ENCODE assay signal across 7 mouse cellular contexts in genomic region chr3:108880544-108881507, GRCm38 (mm10). TPM values are rescaled to one million over a fixed set of nuclear protein-coding genes. Genes with fewer than 3 reads are reported as not detected.
A peak's percentile ranks its signal among the peaks of the same experiment; 100 is the strongest.
DNase-seq lines count a peak whose midpoint lies in the region; ATAC-seq and TF ChIP-seq lines count a peak whose summit lies in the region.

No protein-coding gene starts in this region.

- H3K36me3 ChIP-seq in testis, adult 2 months (ENCODE audit: control insufficient read depth, insufficient read depth, low read length) = no peaks in the 10 kb centered on the region
- H3K36me3 ChIP-seq in stomach, embryonic 16.5 days (ENCODE audit: control insufficient read depth, insufficient read depth, low read length) = no peaks in the 10 kb centered on the region

- 0 out of 2 replicates have a peak overlapping the region, but pooled peaks have one; percentile 5 for H3K27ac ChIP-seq in testis, adult 2 months (ENCODE audit: control insufficient read depth, insufficient read depth, low read depth, low read length)
- peak overlapping the region; percentile 71; the same call in 1 of the 2 replicates for H3K27ac ChIP-seq in cortical plate, adult 2 months (ENCODE audit: insufficient read depth, low read length)
- H3K27ac ChIP-seq in stomach, embryonic 16.5 days (ENCODE audit: low read length) = peak overlapping the region; percentile 76

- H3K4me3 ChIP-seq in testis, adult 2 months (ENCODE audit: control insufficient read depth, low read depth, low read length) = peak overlapping the region; percentile 40
- H3K4me3 ChIP-seq in cortical plate, adult 2 months (ENCODE audit: insufficient read depth, low read length) = no peak overlapping the region
- no peak overlapping the region for H3K4me3 ChIP-seq in stomach, embryonic 16.5 days (replicated peaks; ENCODE audit: low read length)

- TF ChIP-seq POLR2A in testis, adult 2 months (IDR thresholded peaks at IDR 0.05; ENCODE audit: control insufficient read depth, low read depth, low read length) = no peak
- no peak for TF ChIP-seq POLR2A in cortical plate, adult 2 months (IDR thresholded peaks at IDR 0.05; ENCODE audit: extremely low read depth, insufficient read depth, low read length)

- peak overlapping the region; percentile 44 for H3K9ac ChIP-seq in stomach, embryonic 16.5 days (ENCODE audit: low read length)

- WGBS in stomach, embryonic 16.5 days = 35% methylated on average over 28 of the region's 28 CpGs

- H3K27me3 ChIP-seq in testis, adult 2 months (ENCODE audit: control insufficient read depth, insufficient read depth, low read length) = no peaks in the 10 kb centered on the region
- no peaks in the 10 kb centered on the region for H3K27me3 ChIP-seq in stomach, embryonic 16.5 days (ENCODE audit: control insufficient read depth, insufficient read depth, low read length)

- ATAC-seq in stomach, embryonic 16.5 days (ENCODE audit: insufficient read depth, low FRiP score) = peak; percentile 82; the same call in 1 of the 2 replicates

- H3K4me1 ChIP-seq in testis, adult 2 months (ENCODE audit: control insufficient read depth, insufficient read depth, low read length) = peaks cover 8% of the 10 kb centered on the region
- H3K4me1 ChIP-seq in cortical plate, adult 2 months (ENCODE audit: control insufficient read depth, insufficient read depth, low read length) = peaks cover 7% of the 10 kb centered on the region
- H3K4me1 ChIP-seq in stomach, embryonic 16.5 days (ENCODE audit: control insufficient read depth, insufficient read depth, low read length) = peaks cover 18% of the 10 kb centered on the region

- TF ChIP-seq CTCF in testis, adult 2 months (IDR thresholded peaks at IDR 0.05; ENCODE audit: control insufficient read depth, insufficient read depth, insufficient replicate concordance, low read depth, low read length) = no peak
- no peak for TF ChIP-seq CTCF in cortical plate, adult 2 months (IDR thresholded peaks at IDR 0.05; ENCODE audit: extremely low read depth, insufficient read depth, low read length)

- peak overlapping the region; percentile 32 for H3K4me2 ChIP-seq in stomach, embryonic 16.5 days (ENCODE audit: low read depth, low read length)

- DNase-seq in testis, postnatal 14 days (ENCODE audit: low spot score) = no peak
- peak; percentile 35 to 45 for DNase-seq in layer of hippocampus, adult 18-20 months (ENCODE audit: low spot score in 2 of 2)
- DNase-seq in lung, postnatal 36 days = peak; percentile 62
- no peak for DNase-seq in cerebellum, adult 11-12 months

- no peaks in the 10 kb centered on the region for H3K9me3 ChIP-seq in stomach, embryonic 16.5 days (replicated peaks; ENCODE audit: control insufficient read depth, low read length)

RNA-seq across cellular contexts. Expression of gene Fndc7, which starts 9.0 kb away (rescaled TPM):
- polyA plus RNA-seq in testis, adult 2 months (2012; rRNA removed) = 0.46 and 0.53 TPM in 2 replicates
- 0.08 and 0.13 TPM in 2 replicates for polyA plus RNA-seq in cortical plate, adult 2 months (2012; rRNA removed)
- under 1 TPM in 1 of 2 experiments, not detected in 1; 0.10 TPM for total RNA-seq in layer of hippocampus, adult 18-20 months (2021)
- 0.20 and 0.40 TPM in 2 replicates for polyA plus RNA-seq in stomach, embryonic 16.5 days (2015; fragmentation: Nextera tagmentation; extraction: Ambion mirVana)

RNA-seq across cellular contexts. Expression of gene Prpf38b, which starts 30.7 kb away (rescaled TPM):
- 23.3 and 23.6 TPM in 2 replicates for polyA plus RNA-seq in testis, adult 2 months (2012; rRNA removed)
- 61.7 and 71.6 TPM in 2 replicates for polyA plus RNA-seq in cortical plate, adult 2 months (2012; rRNA removed)
- 10 to 100 TPM; 44.4 to 50.6 TPM for total RNA-seq in layer of hippocampus, adult 18-20 months (2021)
- polyA plus RNA-seq in stomach, embryonic 16.5 days (2015; fragmentation: Nextera tagmentation; extraction: Ambion mirVana) = 66.0 and 69.4 TPM in 2 replicates

RNA-seq across cellular contexts. Expression of gene Stxbp3, which starts 40.5 kb away (rescaled TPM):
- polyA plus RNA-seq in testis, adult 2 months (2012; rRNA removed) = 3.4 and 4.9 TPM in 2 replicates
- polyA plus RNA-seq in cortical plate, adult 2 months (2012; rRNA removed) = 26.1 and 26.6 TPM in 2 replicates
- 10 to 100 TPM; 24.7 to 28.4 TPM for total RNA-seq in layer of hippocampus, adult 18-20 months (2021)
- polyA plus RNA-seq in stomach, embryonic 16.5 days (2015; fragmentation: Nextera tagmentation; extraction: Ambion mirVana) = 44.6 and 51.0 TPM in 2 replicates

RNA-seq across cellular contexts. Expression of gene Henmt1, which starts 58.8 kb away (rescaled TPM):
- 21.7 and 22.8 TPM in 2 replicates for polyA plus RNA-seq in testis, adult 2 months (2012; rRNA removed)
- 1.5 and 1.7 TPM in 2 replicates for polyA plus RNA-seq in cortical plate, adult 2 months (2012; rRNA removed)
- 1 to 10 TPM; 1.6 to 2.5 TPM for total RNA-seq in layer of hippocampus, adult 18-20 months (2021)
- 0.49 and 0.55 TPM in 2 replicates for polyA plus RNA-seq in stomach, embryonic 16.5 days (2015; fragmentation: Nextera tagmentation; extraction: Ambion mirVana)

RNA-seq across cellular contexts. Expression of gene Gm9857, which starts 59.4 kb away (rescaled TPM):
- polyA plus RNA-seq in testis, adult 2 months (2012; rRNA removed) = 26.9 and 34.4 TPM in 2 replicates
- not detected in 2 replicates for polyA plus RNA-seq in cortical plate, adult 2 months (2012; rRNA removed)
- total RNA-seq in layer of hippocampus, adult 18-20 months (2021) = not detected
- not detected in 2 replicates for polyA plus RNA-seq in stomach, embryonic 16.5 days (2015; fragmentation: Nextera tagmentation; extraction: Ambion mirVana)

Comparison
In these comparisons a context has a peak if more than half of its experiments do, and no peak if none do; other contexts are left out.
1. H3K27ac ChIP-seq: peak in every context shown above with its lines; median percentile 76 in stomach, embryonic 16.5 days; 71 in cortical plate, adult 2 months; 5 in testis, adult 2 months.
2. DNase-seq: peak in layer of hippocampus, adult 18-20 months (2 of 2) and lung, postnatal 36 days (single experiment); none in testis, postnatal 14 days (single experiment) and cerebellum, adult 11-12 months (single experiment).